ENCODE assay signal across 17 mouse cellular contexts in genomic region chr19:55135918-55136317, GRCm38 (mm10). TPM values are rescaled to one million over a fixed set of nuclear protein-coding genes. Genes with fewer than 3 reads are reported as not detected.
"Had no signal": no experiment of that assay in that cellular context is flagged by ENCODE, and none has a peak within 500 bp of the region (broad histone marks: within the 10 kb centered on the region; RNA-seq: fewer than 3 reads in every experiment).

No protein-coding gene starts in this region.

- DNase-seq: left cerebral cortex, postnatal 4 days; lung, adult 2 months; lung, postnatal 14 days; lung, postnatal 4 days; retina, postnatal 1 day; thymus, postnatal 25 days had no signal

- H3K27ac ChIP-seq: hindbrain, postnatal 0 days; limb, embryonic 12.5 days; limb, embryonic 15.5 days; liver, embryonic 12.5 days; liver, embryonic 15.5 days; midbrain, embryonic 13.5 days; neural tube, embryonic 13.5 days; stomach, embryonic 15.5 days had no signal

- H3K9ac ChIP-seq: limb, embryonic 12.5 days; limb, embryonic 15.5 days; liver, embryonic 12.5 days; liver, embryonic 15.5 days; midbrain, embryonic 13.5 days; neural tube, embryonic 13.5 days; stomach, embryonic 15.5 days had no signal

- H3K9me3 ChIP-seq: limb, embryonic 12.5 days; limb, embryonic 15.5 days; liver, embryonic 12.5 days; liver, embryonic 15.5 days; midbrain, embryonic 13.5 days; neural tube, embryonic 13.5 days; stomach, embryonic 15.5 days had no signal

- H3K36me3 ChIP-seq: limb, embryonic 12.5 days; limb, embryonic 15.5 days; liver, embryonic 12.5 days; liver, embryonic 15.5 days; midbrain, embryonic 13.5 days; neural tube, embryonic 13.5 days; stomach, embryonic 15.5 days had no signal

- H3K4me3 ChIP-seq: limb, embryonic 12.5 days; limb, embryonic 15.5 days; liver, embryonic 12.5 days; liver, embryonic 15.5 days; midbrain, embryonic 13.5 days; myocyte; neural tube, embryonic 13.5 days; stomach, embryonic 15.5 days had no signal

- ATAC-seq: hindbrain, postnatal 0 days; inflammation-experienced regulatory T-cells, adult 6 months; liver, embryonic 12.5 days; midbrain, embryonic 13.5 days; midbrain, embryonic 16.5 days had no signal

- H3K27me3 ChIP-seq: limb, embryonic 12.5 days; limb, embryonic 15.5 days; liver, embryonic 12.5 days; liver, embryonic 15.5 days; midbrain, embryonic 13.5 days; neural tube, embryonic 13.5 days; stomach, embryonic 15.5 days had no signal

- H3K4me2 ChIP-seq: limb, embryonic 12.5 days; limb, embryonic 15.5 days; liver, embryonic 12.5 days; liver, embryonic 15.5 days; midbrain, embryonic 13.5 days; neural tube, embryonic 13.5 days; stomach, embryonic 15.5 days had no signal

- H3K4me1 ChIP-seq: limb, embryonic 15.5 days had no signal

RNA-seq across cellular contexts. Expression of gene Tectb, which starts 44.6 kb away (rescaled TPM):
- polyA plus RNA-seq: inflammation-experienced regulatory T-cells, adult 6 months; limb, embryonic 12.5 days; limb, embryonic 15.5 days; myocyte; stomach, embryonic 15.5 days had no signal
